Mouse (Mus musculus): ENCODE results near the gene Wdr54.

Wdr54 gene

DNA sequence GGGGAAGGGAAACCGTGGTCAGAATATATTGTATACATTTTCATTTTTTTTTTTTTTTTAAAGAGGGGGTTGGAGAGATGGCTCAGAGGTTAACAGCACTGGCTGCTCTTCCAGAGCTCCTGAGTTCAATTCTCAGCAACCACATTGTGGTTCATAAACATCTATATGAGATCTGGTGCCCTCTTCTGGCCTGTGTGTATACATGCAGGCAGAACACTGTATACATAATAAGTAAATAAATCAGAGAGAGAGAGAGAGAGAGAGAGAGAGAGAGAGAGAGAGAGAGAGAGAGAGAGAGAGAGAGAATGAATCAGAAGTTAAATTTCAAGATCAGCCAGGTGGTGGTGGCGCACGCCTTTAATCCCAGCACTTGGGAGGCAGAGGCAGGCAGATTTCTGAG, 3.3 kb upstream of the Wdr54 start:
- DNase-seq (ENCODE audit: low spot score) = peak; percentile 60

DNA sequence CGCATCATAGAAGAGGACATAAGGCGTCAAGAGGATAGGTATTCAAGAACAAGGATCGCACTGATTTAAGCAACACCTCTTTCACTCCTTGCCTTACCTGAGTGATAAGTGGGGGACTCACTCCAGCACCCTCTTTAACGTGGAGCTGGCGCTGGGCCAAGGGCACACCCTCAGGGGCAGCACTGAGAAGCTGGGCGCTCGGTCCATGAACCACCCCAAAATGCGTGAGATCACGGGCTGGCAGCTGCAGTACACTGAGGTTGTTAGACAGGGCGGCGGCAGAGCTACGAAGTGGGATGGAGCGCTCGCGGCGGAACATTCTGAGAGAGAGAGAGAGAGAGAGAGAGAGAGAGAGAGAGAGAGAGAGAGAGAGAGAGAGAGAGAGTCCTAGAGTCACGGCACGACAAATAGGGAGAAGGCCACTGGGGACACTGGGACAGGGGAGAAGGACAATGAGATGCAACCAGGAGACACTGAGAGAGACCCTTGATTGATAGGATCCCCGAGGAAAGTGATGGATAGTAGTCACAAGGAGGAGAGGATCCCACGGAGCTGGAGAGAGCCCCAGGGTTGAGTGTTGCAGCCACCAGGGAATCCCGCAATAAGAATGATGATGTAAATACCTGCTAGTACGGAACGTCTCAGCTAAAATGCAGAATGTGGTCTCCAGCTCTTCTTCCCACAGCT, 502 bp downstream of the Wdr54 start:
- no peak for DNase-seq (ENCODE audit: low spot score)

DNA sequence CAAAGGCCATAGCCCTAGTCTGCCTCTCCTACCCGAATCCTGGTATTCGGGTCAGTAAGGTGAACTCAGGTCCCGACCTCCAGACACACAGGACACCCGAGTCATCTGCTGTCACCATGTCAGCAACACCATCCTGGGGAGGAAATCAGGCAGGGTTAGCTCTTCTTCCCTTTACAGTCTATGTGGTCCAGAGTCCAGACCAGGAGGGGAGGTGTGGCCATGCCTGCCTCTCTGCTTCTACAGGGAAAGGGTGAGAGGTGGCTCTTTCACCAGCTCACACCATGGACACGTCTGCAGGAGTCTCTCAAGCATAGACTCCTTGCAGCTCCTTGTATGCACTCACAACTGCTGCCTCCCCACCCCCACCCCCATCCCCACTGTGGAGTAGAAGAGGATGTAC, 2.7 kb downstream of the Wdr54 start:
- no peak for DNase-seq (ENCODE audit: low spot score)

DNA sequence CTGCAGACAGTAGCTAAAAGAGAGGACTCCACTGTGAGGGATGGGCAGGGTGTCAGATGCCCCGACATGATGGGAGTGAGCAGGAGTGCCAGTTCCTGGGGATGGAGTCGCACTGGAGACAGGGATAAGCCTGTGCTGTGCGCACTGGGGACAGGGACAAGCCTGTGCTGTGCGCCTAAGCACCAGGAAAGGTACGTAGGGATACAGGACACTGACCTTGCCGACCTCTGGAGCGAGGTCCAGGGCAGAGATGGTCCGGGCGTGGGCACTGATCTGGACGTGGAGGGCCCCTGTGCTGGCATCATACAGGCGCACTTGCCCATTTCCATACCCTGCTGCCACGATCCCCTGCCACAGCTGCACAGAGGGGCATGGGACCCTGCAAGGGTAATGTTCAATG, 3.2 kb downstream of the Wdr54 start:
- no peak for DNase-seq (ENCODE audit: low spot score)

DNA sequence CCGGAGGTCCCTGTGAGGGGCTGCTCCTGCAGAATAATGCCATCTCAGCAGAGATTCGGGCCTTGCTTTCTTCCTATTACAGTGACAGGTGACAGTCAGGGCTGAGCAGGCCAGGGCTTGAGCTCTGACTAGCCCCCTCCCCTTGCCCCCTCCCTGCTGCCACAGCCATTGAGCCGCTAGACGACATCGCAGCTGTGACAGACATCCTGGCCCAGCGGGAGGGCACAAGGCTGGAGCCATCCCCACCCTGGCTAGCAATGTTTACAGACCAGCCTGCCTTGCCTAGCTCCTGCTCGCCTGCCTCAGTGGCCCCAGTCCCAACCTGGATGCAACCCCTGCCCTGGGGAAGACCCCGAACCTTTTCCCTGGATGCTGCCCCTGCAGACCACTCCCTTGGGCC, 4.5 kb downstream of the Wdr54 start:
- DNase-seq (ENCODE audit: low spot score) = no peak

DNA sequence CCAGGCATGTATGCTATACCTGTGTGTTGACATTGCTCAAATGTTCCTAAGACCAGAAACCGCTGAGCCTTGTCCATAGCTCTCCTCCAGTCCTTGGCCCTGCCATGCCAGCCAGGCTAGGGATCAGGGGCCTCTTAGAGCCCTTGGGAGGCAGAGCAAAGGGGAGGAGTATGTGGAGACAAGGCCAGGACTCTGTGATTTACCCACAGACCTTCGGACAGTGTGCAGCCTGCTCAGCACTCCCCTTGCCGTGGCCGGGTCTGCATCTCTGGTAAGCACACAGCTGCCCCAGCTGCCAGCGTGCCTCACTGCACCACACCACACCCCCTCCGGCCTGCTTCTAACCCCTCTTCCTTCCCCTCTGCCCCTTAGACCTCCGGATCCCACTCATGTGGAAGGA, 8.9 kb downstream of the Wdr54 start:
- no peak for DNase-seq (ENCODE audit: low spot score)

DNA sequence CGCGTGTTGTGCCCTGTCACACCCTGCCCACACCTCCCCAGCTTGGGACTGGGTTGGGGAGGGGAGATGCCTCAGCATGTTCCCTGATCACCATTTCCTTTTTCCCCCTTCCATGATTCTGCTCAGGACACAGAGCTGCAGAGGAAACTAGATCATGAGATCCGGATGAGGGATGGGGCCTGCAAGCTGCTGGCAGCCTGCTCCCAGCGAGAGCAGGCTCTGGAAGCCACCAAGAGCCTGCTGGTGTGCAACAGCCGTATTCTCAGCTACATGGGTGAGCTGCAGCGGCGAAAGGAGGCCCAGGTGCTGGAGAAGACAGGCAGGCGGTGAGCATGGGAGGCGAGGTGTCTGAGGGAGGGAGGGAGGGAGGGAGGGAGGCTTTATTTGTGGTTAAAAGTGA, 10.4 kb downstream of the Wdr54 start:
- DNase-seq (ENCODE audit: low spot score) = no peak

DNA sequence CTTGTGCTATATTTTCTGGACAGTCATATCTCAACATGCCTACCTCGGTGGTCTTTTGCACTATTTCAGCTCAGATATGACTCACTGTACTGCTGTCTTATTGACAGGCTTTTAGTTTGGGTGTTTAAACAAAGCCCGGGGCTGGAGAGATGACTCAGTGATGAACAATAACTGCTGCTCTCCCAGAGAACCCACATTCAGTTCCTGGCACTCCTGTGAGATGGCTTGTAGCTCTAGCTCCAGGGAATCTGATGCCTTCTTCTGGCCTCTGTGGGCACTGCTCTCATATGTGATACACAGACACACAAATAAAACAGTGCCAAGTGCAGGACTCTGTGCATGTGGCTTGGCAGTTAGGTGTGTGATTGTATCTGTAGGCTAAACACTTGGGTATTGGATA, 11.0 kb downstream of the Wdr54 start:
- DNase-seq (ENCODE audit: low spot score) = no peak

DNA sequence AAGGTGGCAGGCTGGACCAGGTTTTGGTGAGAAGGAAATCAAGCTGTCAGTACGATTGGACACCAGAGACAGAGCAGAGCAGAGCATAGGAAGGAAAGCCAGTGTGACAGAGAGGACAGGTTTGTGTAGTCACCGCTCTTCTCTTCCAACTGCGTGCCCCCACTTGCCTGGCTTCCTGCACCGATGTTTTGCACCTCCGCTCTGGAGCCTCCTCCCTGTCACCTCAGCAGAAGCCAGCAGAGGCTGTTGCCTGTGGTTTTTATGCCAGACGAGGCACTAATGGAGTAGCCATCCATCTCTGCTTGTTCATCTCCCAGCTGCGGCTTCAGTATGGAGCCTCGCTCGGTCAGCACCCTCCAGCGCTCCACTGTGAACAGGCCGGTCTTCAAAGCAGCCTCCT, 13.3 kb downstream of the Wdr54 start:
- no peak for DNase-seq (ENCODE audit: low spot score)

DNA sequence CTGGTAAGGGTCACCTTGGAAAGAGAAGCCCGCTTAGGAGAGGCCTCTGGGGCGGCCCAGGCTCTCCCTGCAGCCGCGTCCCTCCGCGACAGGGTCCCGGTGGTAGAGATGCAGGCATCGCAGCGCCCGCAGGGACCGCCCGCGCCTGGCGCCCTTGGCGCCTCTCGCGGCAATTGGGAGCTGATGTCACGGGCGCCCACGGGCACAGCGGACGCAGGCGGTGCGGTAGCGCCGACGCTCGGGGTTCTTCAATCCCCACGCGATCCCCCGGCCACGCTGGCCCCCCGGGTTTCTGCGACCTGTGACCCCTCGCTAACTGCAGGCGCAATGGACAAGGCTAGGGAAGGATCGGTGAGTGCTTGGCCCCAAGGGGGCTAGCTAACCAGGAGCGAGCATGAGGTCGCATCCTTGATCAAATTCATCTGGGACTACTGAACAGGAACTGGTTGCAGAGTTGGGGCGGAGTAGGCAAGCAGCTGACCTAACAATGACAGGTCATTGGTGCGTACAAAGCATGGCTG, 13.9 kb downstream of the Wdr54 start:
- DNase-seq (ENCODE audit: low spot score) = no peak

DNA sequence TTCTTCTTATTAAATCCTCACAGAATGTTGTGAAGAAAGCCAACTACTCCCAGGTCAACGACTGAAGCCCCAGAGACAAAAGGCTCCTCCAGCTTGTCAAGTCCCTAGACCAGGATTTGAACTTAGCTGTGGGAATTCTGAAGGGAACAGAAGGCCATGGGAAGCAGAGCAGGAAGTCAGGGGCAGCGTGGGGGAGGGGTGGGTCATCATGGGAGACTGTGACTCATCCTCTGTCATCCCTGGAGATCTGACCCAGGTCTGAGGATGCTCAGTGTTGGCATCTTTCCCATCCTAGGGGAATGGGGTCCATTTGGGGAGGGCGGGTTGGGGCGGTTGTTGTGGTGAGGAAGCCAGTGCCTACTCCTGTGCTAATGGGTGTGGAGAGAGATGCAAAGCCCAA, 14.6 kb downstream of the Wdr54 start:
- no peak for DNase-seq (ENCODE audit: low spot score)

DNA sequence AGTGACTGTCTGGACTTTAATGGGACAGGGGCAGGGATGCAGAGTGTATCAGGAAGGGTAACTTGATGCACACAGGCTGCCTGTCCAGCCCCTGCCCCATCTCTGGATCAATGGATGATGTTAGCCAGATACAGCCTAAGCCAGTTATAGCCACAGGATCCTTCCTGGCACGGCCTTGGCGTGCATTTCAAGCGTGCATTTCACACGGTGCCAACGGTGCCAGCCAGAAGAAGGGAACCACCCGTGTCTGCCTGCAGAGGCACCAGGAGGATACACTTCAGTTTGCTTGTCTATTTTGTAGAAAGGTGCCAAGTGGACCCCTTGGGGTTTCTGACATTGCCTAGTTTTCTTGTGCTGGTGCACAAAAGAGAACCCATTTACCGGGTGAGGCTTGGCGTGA, 16.2 kb downstream of the Wdr54 start:
- DNase-seq (ENCODE audit: low spot score) = no peak

DNA sequence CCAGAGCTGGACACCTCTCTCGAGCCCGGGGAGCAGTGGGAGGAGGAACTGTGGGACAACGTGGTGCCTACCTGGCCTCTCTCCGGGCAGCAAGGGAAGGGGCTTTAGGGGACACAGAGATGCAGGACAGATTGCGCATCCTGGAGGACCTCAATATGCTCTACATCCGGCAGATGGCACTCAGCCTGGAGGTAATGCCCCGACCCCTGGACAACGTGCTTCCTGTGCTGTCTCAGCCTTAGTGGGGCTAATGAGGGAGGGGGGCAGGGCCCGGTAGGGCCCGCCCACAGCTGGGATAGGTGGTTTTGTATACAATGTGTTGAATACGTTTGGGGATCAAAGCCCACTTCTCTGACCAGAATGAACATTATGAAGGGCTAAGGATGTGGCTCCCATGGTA, 18.1 kb downstream of the Wdr54 start:
- no peak for DNase-seq (ENCODE audit: low spot score)

DNA sequence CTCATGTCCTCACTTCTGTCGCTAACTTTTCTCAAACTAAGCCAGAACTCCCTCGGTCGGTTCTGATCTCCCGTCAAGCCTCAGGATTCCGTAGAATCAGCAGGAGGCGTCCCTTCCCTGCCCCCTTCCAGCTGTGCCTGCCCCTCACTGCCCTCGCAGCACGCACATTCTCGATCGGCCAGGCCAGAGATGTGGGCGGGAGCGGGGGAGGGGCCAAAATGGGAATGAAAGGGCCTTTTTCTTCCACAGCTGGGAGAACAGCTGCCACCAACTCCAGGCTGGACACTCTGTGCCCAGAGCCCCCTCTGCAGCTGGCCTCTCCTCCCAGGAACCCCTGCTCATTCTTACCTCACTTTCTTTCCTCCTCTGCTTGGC, 18.6 kb downstream of the Wdr54 start:
- no peak for DNase-seq (ENCODE audit: low spot score)

DNA sequence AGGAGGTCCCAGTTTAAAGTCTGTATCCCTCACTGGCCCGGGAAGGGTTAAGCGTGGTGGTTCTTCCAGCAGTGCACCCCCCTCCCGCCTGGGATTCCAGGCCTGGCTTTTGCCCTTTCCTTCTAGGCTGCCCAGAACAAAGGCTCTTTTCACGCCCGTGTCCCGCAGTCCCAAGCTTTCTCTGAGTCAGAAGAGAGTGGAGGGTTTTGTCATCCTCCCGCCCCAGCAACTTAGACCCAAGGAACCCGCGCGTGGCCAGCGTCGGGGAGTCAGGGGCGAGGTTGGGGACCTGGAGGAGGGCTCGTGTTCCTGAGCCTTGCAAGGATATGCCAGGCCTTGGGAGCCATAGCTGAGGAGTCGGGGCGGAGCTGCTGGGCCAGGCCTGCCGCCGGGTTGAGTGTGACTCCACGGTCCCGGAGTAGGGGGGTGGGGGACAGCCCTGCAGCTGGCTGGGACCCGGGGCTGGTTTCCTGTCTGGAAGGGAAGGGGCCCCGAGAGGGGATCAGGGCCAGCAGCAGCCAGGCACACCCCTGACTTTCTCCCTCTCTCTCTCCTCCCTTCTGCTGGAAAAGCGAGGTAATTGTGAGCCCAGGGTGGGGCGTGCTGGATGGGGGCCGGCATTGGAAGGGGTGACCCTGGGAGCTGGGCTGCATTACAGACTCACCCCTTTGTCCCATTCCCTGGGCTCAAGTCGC, 19.2 kb downstream of the Wdr54 start:
- DNase-seq (ENCODE audit: low spot score) = no peak

DNA sequence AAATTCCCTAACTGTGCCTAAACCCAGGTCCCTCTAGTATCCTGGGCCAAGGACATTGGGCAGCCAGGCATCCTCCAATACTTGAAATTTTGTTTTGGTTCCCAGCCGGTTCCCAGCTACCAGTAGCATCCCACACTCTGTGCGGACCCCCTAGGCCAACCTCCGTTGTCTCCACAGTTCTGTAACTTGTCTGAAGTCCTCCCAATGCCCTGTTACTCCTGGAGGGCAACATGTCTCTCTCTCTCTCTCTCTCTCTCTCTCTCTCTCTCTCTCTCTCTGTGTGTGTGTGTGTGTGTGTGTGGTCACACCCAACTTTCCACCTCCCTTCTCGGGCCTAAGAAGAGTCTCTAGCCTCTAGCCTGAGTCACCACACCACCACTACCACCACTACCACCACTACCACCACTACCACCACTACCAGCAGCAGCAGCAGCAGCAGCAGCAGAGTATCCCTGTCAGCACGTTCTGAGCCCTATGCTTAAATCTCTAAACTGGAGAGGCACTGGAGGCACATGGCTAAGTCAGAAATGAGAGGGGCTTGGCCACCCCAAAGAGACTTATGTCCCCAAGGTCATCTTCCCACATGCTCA, 19.8 kb downstream of the Wdr54 start:
- no peak for DNase-seq (ENCODE audit: low spot score)

DNA sequence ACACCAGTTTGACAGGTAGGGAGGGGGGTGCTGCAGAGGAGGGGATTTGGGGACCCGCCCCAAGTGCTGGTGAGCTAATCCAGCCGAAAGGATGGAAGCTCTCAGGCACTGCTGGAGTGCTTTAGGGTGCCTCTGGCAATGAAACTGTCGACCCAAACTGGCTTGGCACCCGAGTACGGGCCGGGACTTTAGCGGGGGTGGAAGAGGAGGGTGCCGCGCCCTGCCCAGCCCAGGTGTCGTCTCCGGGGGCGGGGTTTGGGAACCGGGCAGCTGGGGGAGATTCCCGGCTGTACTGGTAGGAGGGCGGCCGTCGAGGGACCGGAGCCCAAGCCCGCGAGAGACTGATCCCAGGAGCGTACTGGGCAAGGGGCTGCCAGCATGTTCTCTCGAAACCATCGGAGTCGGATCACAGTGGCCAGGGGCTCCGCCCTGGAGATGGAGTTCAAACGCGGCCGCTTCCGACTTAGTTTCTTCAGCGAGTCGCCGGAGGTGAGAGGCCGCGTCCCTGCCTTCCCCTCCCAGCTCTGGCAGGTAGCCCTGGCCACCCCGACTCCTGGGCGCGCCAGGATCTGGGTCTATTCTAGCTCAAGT, 20.5 kb downstream of the Wdr54 start:
- DNase-seq (ENCODE audit: low spot score) = no peak

DNA sequence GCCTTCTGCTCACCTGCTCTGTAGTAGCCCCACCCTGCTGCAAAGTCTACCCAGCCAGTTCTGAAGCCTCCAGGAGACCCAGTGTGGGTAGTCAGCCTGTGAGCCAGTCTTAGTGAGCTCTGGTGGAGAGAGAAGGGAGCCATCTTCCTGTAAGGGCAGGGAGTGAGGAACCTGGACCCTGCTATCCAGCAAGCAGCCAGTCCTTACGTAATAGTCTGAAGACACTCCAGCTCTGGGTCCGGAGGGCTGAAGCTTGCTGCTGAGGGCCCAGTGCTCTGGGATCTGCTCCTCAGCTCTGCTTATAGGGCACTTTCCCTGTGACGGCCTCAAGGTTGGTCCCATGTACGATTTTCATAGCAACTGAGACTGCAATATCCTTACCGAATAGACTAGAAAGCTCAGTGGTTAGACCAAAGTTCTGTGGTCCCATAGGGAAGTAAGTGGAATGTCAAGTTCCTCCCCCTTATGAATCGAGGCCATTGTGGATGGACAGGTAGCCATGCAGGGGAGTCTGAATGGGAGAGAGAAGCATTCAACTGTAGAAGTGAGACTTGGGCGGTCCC, 21.2 kb downstream of the Wdr54 start, which contains the start of gene Rtkn:
Gene Rtkn (plus strand): TSS at position 513 of the 563 bp plus-strand sequence.
- DNase-seq (ENCODE audit: low spot score) = no peak

DNA sequence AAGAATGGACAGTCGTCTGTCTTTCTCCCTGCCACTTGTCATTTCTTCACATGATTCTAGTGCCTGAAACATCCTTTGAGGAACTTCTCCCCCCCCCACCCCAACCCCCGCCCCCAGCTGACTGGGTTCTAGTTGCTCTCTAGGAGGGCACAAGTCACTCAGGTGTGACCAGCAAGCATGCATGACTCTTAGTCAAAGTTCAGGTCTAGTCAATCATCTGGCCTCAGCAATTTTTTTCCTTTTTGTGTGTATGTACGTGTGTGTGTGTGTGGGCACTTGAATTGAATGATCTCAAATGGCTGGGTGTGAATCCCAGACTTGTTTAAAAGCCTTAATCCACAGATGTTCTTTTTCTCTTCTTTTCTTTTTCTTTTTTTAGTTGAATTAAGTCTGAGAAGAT, 22.0 kb downstream of the Wdr54 start:
- no peak for DNase-seq (ENCODE audit: low spot score)

DNA sequence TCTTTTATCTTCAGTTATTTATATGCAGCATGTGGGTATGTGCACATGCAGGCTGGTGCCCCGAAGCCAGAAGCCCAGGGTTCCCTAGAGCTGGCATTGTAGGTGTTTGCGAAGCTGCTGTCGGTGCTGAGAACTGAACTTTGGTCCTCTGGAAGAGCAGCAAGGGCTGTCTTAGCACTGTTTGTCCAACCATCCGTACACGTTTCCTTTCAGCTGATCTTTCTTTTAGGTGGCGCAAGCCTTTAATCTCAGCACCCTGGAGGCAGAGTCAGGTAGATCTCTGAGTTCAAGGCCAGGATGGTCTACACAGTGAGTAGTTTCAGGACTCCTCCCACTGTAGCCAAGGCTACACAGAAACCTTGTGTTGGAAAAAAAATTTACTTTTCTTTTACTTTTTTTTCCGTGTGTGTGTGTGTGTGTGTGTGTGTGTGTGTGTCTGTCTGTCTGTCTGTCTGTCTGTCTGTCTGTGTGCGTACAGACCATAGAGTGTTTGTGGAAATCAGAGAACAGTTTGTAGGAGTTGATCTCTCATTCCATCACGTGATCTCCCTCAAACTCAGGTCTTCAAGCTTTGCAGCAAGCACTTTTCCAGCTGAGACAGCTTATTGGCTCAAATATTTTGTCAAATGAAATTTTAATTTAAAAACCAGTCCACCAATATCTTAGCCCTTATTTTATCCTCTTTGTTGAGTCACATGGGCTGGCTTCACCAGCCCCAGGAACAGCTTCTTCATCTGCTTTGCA, 23.8 kb downstream of the Wdr54 start:
- DNase-seq (ENCODE audit: low spot score) = no peak

DNA sequence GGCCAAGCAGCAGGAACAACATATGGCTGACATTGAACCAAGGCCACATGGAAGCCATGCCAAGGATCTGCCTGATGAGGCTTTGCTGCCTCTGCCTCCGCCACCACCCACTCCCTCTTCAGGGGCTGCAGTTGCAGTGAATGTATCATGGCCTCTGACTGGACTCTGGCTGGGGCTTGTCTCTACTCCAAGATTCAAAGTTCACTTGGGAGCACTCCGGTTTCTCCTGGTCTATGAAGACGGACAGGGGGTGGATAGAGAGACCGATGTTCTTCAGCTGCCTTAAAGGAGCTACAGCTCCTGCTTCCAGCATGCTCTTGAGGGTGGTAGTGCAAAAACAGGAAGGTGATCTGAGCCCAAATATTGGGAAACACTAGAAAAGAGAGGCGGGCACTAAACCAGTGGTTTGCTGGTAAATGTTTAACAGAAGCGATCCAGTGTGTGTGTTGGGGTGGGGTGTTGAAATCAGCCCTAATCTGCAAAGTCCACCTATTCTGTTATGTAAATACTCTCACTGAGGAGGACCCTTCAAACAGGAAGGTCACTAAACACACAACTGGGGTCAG, 24.6 kb downstream of the Wdr54 start:
- DNase-seq (ENCODE audit: low spot score) = no peak

DNA sequence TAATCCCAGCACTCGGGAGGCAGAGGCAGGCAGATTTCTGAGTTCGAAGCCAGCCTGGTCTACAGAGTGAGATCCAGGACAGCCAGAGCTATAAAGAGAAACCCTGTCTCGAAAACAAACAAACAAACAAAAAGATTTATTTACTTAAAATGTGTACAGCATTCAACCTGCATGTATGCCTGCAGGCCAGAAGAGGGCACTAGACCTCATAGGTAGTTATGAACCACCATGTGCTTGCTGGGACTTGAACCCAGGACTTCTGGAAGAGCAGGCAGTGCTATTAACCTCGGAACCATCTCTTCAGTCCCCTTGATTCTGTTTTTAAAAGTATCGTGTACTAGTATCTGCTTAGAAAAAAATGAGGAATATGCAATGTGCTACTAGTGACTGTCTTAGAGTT, 28.8 kb downstream of the Wdr54 start:
- no peak for DNase-seq (ENCODE audit: low spot score)
